Mouse (Mus musculus) CH12.LX (cell line): ENCODE results near the gene Mrpl50.
"Not testable (repeated sequence)": the region's sequence is repeated elsewhere in the genome, so short reads cannot be mapped to it uniquely, and the experiment has no call there.

Experiments
- EP300 ChIP-seq: IDR thresholded peaks from 2 replicates; pipeline ENCODE4 v1.6.1; 2011; ENCODE audit warnings: low read length, improper control_type of control experiment
- ZC3H11A ChIP-seq: IDR thresholded peaks from 2 replicates; pipeline ENCODE4 v1.6.1; 2012; ENCODE audit warnings: low read depth, mild to moderate bottlenecking, inconsistent platforms, low read length, improper control_type of control experiment

- not testable (repeated sequence) for TF ChIP-seq EP300, ZC3H11A
These were observed 34.8 kb downstream of the Mrpl50 start for GRCm38 (mm10) chr4:49485934-49486650.
